Mouse (Mus musculus) forebrain, embryonic 12.5 days (tissue): ENCODE data around the gene Eva1c. TPM values are rescaled to one million over a fixed set of nuclear protein-coding genes. Genes with fewer than 3 reads are reported as not detected.
A peak's percentile ranks its signal among the peaks of the same experiment; 100 is the strongest.

Source experiments
- ATAC-seq: fragments of 200-750 bp; cut with Nextera tagmentation; 2 replicates; pipeline ENCODE4 v1.8.0; 2017; ENCODE audit warnings: moderate TSS enrichment; ENCODE audit not compliant: low FRiP score
- H3K27ac ChIP-seq: fragments of 300-500 bp; sonication (generic); 2 replicates; pipeline ENCODE4 v1.5.1; 2016; ENCODE audit warnings: mild to moderate bottlenecking
- H3K27me3 ChIP-seq: fragments of 300-500 bp; sonication (generic); 2 replicates; pipeline ENCODE4 v1.6.1; 2016; ENCODE audit warnings: mild to moderate bottlenecking
- H3K36me3 ChIP-seq: fragments of 300-500 bp; sonication (generic); replicated peaks from 2 replicates; pipeline ENCODE4 v1.6.1; 2016; ENCODE audit warnings: mild to moderate bottlenecking
- H3K4me1 ChIP-seq: fragments of 300-500 bp; sonication (generic); 2 replicates; pipeline ENCODE4 v1.6.1; 2016
- H3K4me2 ChIP-seq: fragments of 300-500 bp; sonication (generic); 2 replicates; pipeline ENCODE4 v1.6.1; 2016; ENCODE audit warnings: mild to moderate bottlenecking, moderate library complexity
- H3K4me3 ChIP-seq: fragments of 300-500 bp; sonication (generic); replicated peaks from 2 replicates; pipeline ENCODE4 v1.5.1; 2016; ENCODE audit warnings: mild to moderate bottlenecking
- H3K9ac ChIP-seq: fragments of 300-500 bp; sonication (generic); 2 replicates; pipeline ENCODE4 v1.6.1; 2016; ENCODE audit warnings: mild to moderate bottlenecking
- H3K9me3 ChIP-seq: fragments of 300-500 bp; sonication (generic); 2 replicates; pipeline ENCODE4 v1.6.1; 2016
- WGBS: fragments of 180-500 bp; shearing (Covaris S2); methylation state at CpG from one replicate; pipeline ENCODE4 v1.1.7; 2016; 5-methylcytosine and 5-hydroxymethylcytosine counted together
- polyA plus RNA-seq: library from polyadenylated mRNA; unstranded; fragments of >200 nt; fragmentation: Nextera tagmentation; extraction: Ambion mirVana; gene quantifications from 2 replicates; pipeline ENCODE4 v1.2.1, GENCODE M21; 2016

The Eva1c gene
- polyA plus RNA-seq, 1 experiment from 2014 or later: 3.6 TPM

DNA sequence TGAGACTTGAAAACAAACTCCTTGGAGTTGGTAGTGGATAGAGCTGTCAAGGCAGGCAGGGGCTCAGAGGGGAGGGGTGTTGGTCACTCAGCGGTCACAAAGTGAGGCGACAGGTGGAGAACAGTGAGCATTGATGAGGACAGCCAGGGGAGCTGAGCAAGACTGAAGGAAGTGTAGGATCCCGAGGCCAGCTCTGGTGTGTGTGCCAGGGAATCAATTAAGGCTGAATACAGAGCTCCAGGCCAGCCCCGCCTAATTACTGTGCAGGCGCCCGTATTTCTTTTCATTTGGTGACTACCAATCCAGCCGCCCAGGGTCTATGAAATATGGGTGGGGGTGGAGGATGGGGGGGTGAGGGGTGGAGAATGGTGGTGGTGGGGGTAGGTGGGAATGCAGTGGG, 24.4 kb downstream of the Eva1c start:
- H3K9ac ChIP-seq: no peak overlapping the region
- H3K9me3 ChIP-seq: no peaks in the 10 kb centered on the region
- 38% methylated on average over 7 of the region's 7 CpGs for WGBS
- H3K27ac ChIP-seq: no peak overlapping the region
- H3K4me1 ChIP-seq: peaks cover 26% of the 10 kb centered on the region
- no peak overlapping the region for H3K4me2 ChIP-seq
- no peaks in the 10 kb centered on the region for H3K36me3 ChIP-seq
- no peak overlapping the region for H3K4me3 ChIP-seq
- ATAC-seq: peak; percentile 37; the same call in 1 of the 2 replicates
- no peaks in the 10 kb centered on the region for H3K27me3 ChIP-seq

DNA sequence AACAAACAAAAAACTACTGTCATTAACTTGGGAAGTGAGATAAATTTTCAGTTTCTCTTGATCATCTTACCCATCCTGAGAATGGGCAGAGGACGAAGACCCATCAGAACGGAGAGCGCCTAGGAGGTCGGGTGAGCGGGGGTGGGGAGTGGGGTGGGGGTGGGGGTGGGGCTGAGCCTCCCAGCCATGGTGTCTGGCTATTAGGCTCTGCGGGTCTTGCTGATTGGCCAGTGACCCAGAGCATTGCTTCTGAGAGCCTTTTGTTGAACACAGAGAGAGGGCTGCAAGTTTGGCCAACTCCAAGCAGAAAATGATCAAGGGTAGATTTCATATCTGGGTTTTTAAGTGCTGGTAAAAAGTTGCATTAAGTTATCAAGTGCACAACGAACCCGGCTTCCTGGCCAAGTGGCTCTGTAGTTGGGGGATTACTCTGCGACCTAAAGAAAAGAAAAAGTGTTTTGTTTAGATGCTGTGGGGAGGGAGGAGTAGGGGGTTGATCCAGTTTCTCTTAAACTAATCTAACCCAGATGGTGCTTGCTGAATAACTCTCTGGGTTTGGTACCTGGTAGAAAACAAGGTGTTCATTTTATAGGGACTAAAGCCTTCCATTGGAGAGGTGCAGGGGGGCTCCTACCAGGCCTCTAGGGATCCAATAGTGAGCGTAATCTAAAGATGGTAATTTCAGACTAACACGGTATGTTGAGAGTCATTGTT, 25.3 kb downstream of the Eva1c start:
- Histone ChIP-seq H3K4me3 (no peak overlapping the region), H3K9me3 (no peaks in the 10 kb centered on the region), H3K4me1 (peaks cover 22% of the 10 kb centered on the region), H3K27ac (no peak overlapping the region), H3K4me2 (no peak overlapping the region), H3K27me3 (no peaks in the 10 kb centered on the region), H3K9ac (no peak overlapping the region), H3K36me3 (no peaks in the 10 kb centered on the region)
- 51% methylated on average over 11 of the region's 11 CpGs for WGBS
- ATAC-seq: no peak

DNA sequence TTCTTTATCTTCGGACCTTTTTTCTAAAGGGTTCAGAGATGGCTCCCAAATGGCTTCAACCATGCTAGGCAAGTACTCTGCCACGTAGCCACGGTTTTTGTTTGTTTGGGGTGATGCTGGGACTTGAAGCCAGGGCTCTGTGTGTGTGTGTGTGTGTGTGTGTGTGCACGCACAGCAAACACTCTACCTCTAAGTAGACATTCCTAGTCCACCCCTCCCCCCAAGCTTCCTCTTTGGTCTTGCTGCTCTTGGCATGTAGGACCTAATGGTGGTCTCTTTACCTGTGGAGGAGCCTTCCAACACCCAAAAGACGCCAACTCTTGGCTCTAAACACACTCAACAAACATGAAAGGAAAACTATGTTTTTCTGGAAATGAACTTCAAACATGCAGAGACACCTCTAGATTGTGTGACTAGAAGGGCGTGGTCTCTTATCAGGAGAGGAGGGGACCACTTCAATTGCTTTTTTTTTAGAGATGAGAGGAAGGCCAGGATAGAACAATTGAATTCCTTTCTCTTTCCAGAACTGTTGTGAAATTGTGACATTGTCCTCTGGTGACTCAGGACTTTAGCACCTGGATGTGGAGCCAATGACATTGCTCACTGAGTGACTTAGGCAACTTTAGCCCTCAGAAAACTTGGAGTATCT, 30.2 kb downstream of the Eva1c start:
- Histone ChIP-seq H3K9ac (no peak overlapping the region), H3K27ac (no peak overlapping the region), H3K9me3 (no peaks in the 10 kb centered on the region), H3K4me3 (no peak overlapping the region), H3K4me1 (peaks cover 5% of the 10 kb centered on the region), H3K4me2 (no peak overlapping the region), H3K36me3 (no peaks in the 10 kb centered on the region), H3K27me3 (no peaks in the 10 kb centered on the region)
- 90% methylated on average over 6 of the region's 6 CpGs for WGBS
- ATAC-seq: no peak

DNA sequence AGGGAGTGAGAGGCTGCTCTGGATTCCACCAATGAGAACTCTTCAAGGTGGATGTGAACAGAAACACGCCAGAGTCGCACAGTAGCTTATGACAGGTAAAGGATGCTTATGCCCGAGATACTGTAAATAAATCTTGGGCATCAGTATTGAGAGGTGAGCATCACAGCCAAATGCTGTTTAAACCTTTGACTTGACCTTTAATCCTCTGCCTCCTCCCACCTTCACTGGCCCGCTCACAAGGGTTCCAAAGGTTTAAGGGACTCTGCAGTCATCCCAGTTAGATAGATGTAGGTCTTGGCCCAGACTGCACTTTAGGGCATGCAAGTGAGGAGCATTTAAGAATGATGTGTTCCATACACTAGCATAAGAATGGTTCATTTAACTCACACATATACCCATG, 31.7 kb downstream of the Eva1c start:
- Histone ChIP-seq H3K4me1 (no peaks in the 10 kb centered on the region), H3K9me3 (no peaks in the 10 kb centered on the region), H3K27me3 (no peaks in the 10 kb centered on the region), H3K27ac (no peak overlapping the region), H3K4me2 (no peak overlapping the region), H3K36me3 (no peaks in the 10 kb centered on the region), H3K4me3 (no peak overlapping the region), H3K9ac (no peak overlapping the region)
- 91% methylated on average over 4 of the region's 4 CpGs for WGBS
- no peak for ATAC-seq

DNA sequence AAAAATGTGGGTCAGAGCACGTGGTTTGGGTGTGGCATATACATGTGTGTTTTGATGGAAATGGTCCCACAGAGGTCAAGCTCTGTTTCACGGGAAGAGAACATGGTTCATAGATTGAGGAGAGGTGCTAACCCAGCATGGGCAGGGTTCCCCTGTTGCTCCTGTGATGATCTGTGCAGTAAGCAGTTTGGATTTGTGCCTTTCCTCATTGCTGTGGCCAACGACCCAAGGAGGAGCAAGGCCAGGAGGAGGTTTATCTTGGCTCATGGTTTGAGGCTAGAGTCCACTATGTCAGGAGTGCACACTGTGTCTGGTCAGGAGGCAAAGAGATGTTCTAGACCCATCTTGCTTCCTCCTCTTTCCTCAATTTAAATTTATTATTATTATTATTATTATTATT, 36.5 kb downstream of the Eva1c start:
- Histone ChIP-seq H3K27ac (no peak overlapping the region), H3K4me1 (peaks cover 3% of the 10 kb centered on the region), H3K4me2 (no peak overlapping the region), H3K36me3 (no peaks in the 10 kb centered on the region), H3K9ac (no peak overlapping the region), H3K4me3 (no peak overlapping the region), H3K9me3 (no peaks in the 10 kb centered on the region), H3K27me3 (0 out of 2 replicates have a peak, but pooled peaks cover 4% of the 10 kb centered on the region)
- WGBS: 81% methylated on average over 3 of the region's 3 CpGs
- no peak for ATAC-seq

DNA sequence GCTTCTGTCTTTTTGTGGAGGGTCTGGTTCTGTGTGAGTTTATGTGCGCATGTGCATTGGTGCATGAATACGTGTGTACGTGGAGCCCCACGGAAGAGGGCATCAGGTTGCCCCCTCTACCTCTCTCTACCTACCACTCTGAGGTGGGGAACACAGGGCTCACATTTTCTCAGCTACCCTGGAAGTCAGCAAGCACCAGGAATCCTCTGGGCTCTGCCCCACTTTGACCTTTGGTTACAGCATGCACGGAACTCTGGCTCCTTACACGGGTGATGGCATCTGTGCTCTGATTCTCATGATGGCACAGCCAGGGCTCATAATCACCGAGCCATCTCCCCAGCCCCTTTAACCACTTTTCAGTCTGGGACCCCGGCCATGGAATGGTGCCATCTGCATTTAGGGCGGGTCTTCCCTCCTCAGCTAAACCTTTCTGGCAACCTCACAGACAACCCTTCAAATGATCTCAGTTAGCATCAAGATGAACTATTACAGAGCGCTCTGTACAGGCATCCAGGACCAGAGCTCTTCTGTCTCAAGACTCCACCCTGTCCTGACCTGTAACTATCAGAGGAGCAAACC, 37.0 kb downstream of the Eva1c start:
- 89% methylated on average over 10 of the region's 10 CpGs for WGBS
- Histone ChIP-seq H3K27ac (no peak overlapping the region), H3K4me3 (no peak overlapping the region), H3K9me3 (no peaks in the 10 kb centered on the region), H3K4me1 (peaks cover 8% of the 10 kb centered on the region), H3K27me3 (0 out of 2 replicates have a peak, but pooled peaks cover 4% of the 10 kb centered on the region), H3K36me3 (no peaks in the 10 kb centered on the region), H3K9ac (no peak overlapping the region), H3K4me2 (no peak overlapping the region)
- no peak for ATAC-seq

DNA sequence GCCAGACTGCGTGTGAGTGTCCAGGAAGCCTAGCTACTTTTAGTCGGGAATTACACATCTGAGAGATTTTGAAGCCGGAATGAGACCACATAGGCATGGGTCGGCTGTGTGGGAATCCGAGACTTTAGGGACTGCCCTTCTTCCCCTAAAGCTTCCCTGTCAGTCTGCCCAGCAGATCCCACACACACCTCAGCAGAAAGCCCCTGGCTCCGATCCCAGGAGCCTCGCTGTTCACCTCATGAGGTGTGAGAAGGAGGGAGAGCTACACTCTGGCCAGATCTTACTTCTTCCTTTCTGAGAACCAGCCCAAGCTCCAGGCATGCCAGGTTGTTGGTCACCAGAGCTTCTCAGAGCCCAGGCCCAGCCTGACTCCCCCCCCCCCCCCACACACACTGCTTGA, 38.2 kb downstream of the Eva1c start:
- no peak for ATAC-seq
- no peak overlapping the region for H3K9ac ChIP-seq
- 0 out of 2 replicates have a peak, but pooled peaks cover 4% of the 10 kb centered on the region for H3K27me3 ChIP-seq
- H3K27ac ChIP-seq: no peak overlapping the region
- H3K4me2 ChIP-seq: no peak overlapping the region
- no peak overlapping the region for H3K4me3 ChIP-seq
- H3K4me1 ChIP-seq: peaks cover 8% of the 10 kb centered on the region
- 82% methylated on average over 7 of the region's 7 CpGs for WGBS
- no peaks in the 10 kb centered on the region for H3K36me3 ChIP-seq
- no peaks in the 10 kb centered on the region for H3K9me3 ChIP-seq

DNA sequence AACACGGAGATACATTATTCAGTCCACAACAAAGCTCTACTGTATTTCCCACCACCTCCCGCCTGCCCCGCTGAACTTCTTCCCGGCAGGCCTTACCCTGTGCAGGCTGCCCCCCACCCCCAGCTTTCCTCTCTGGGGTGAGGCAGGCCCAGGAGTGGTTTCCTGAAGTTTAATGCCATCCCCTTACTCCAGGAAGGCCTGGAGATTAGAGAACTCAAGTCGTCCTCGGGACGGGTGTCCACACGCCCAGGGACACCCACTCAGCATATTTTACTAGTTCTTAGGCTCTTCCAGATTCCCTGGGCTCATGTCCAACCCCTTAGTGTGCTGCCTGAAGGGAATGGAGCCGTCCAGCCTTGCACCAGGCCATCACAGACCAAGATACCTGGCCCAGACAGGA, 39.1 kb downstream of the Eva1c start:
- H3K9ac ChIP-seq: no peak overlapping the region
- 64% methylated on average over 9 of the region's 9 CpGs for WGBS
- H3K4me3 ChIP-seq: no peak overlapping the region
- no peak for ATAC-seq
- H3K4me2 ChIP-seq: no peak overlapping the region
- H3K9me3 ChIP-seq: no peaks in the 10 kb centered on the region
- H3K36me3 ChIP-seq: no peaks in the 10 kb centered on the region
- no peak overlapping the region for H3K27ac ChIP-seq
- 0 out of 2 replicates have a peak, but pooled peaks cover 4% of the 10 kb centered on the region for H3K27me3 ChIP-seq
- peaks cover 8% of the 10 kb centered on the region for H3K4me1 ChIP-seq

GRCm38 (mm10) chr16:90868129-90868528, 41.6 kb downstream of the Eva1c start:
- Histone ChIP-seq H3K36me3 (no peaks in the 10 kb centered on the region), H3K4me3 (no peak overlapping the region), H3K27ac (no peak overlapping the region), H3K27me3 (0 out of 2 replicates have a peak, but pooled peaks cover 4% of the 10 kb centered on the region), H3K4me2 (no peak overlapping the region), H3K9ac (no peak overlapping the region), H3K4me1 (peaks cover 8% of the 10 kb centered on the region), H3K9me3 (no peaks in the 10 kb centered on the region)
- WGBS: 24% methylated on average over 7 of the region's 7 CpGs
- ATAC-seq: no peak

DNA sequence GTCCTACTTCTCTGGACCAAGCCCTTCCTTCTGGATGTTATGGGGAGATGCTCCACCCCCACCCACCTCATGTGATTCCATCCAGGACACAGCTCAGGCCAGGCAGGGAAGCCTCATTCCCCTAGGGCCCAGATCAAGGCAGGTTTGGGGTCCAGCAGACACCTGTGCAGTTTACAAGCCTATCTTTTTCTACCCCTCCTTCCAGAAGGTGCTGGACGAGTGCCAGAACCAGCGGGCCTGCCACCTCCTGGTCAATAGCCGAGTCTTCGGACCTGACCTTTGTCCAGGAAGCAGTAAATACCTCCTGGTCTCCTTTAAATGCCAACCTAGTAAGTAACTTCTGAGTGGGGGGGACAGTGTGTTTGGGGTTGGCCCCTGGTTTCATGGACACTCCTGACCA, 42.8 kb downstream of the Eva1c start:
- Histone ChIP-seq H3K4me3 (no peak overlapping the region), H3K9ac (no peak overlapping the region), H3K27ac (no peak overlapping the region), H3K9me3 (no peaks in the 10 kb centered on the region), H3K27me3 (no peaks in the 10 kb centered on the region), H3K4me2 (no peak overlapping the region), H3K4me1 (peaks cover 8% of the 10 kb centered on the region), H3K36me3 (no peaks in the 10 kb centered on the region)
- WGBS: 93% methylated on average over 4 of the region's 4 CpGs
- no peak for ATAC-seq

DNA sequence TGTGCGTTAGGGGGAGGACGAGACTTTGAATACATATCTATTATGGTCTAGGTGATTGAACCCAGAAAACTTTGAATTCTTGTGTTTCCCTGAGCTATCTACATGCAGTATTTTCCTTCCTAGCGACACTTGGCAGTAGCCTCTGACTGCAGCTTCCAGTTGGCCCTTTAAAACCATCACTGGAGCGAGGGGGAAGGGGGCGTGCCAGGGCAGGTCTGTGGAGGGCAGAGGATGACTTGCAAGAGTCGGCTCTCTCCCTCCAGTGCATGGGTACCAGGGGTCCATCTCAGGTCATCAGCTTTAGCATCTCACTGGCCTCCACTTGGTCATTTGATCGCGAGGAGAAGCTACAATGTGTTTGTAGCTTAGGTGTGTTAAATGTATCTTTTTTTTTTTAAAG, 46.4 kb downstream of the Eva1c start:
- WGBS: 82% methylated on average over 8 of the region's 8 CpGs
- Histone ChIP-seq H3K4me3 (no peak overlapping the region), H3K4me1 (peaks cover 8% of the 10 kb centered on the region), H3K27me3 (no peaks in the 10 kb centered on the region), H3K9me3 (no peaks in the 10 kb centered on the region; the same call in 1 of the 2 replicates), H3K9ac (no peak overlapping the region), H3K27ac (no peak overlapping the region), H3K36me3 (no peaks in the 10 kb centered on the region), H3K4me2 (no peak overlapping the region)
- no peak for ATAC-seq

DNA sequence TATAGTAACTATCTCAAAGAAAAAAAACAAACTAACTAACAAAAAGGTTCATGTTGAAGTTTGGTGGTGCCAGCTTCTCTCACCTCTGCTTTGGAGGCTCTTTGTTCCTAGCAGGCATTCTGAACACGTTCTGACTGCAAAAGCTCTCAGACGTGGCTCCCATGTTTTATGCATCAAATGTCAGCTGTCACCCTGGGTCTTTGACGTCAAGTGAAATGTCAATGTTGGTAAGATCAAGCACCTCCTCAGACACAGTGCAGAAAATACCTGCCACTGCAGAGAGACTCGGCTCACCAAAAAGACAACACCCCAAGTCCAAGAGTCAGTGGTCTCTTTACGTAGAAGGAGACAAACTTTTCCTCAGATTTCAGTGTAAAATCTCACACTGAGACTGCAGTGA, 48.0 kb downstream of the Eva1c start:
- 63% methylated on average over 5 of the region's 5 CpGs for WGBS
- H3K9me3 ChIP-seq: no peaks in the 10 kb centered on the region; the same call in 1 of the 2 replicates
- H3K4me3 ChIP-seq: no peak overlapping the region
- H3K4me1 ChIP-seq: peaks cover 2% of the 10 kb centered on the region; the same call in 1 of the 2 replicates
- H3K36me3 ChIP-seq: no peaks in the 10 kb centered on the region
- no peak overlapping the region for H3K27ac ChIP-seq
- H3K9ac ChIP-seq: no peak overlapping the region
- no peak for ATAC-seq
- H3K4me2 ChIP-seq: no peak overlapping the region
- no peaks in the 10 kb centered on the region for H3K27me3 ChIP-seq
